Mouse (Mus musculus): ENCODE measurements at regions not wholly inside any gene's neighbourhood (a gene's known extent, or its start where the extent isn't known, plus 50 kb on each side); places are given as distances from the start of the nearest gene placed in this dataset.

GRCm38 (mm10) chr7:135823884-135824750 lies 108.0 kb upstream of the Mki67 start:
- Histone ChIP-seq H3K36me3 (no peaks in the 10 kb centered on the region), H3K4me2 (no peak overlapping the region), H3K4me1 (peaks cover 5% of the 10 kb centered on the region; the same call in 1 of the 2 replicates), H3K4me3 (no peak overlapping the region), H3K9me3 (replicated peaks) (no peaks in the 10 kb centered on the region), H3K9ac (no peak overlapping the region), H3K27ac (no peak overlapping the region), H3K27me3 (replicated peaks) (peaks cover 12% of the 10 kb centered on the region; the same call in 1 of the 2 replicates)
- no peak for ATAC-seq
- WGBS (ENCODE audit: insufficient replicate concordance): 66% methylated on average over 6 of the region's 6 CpGs

- Histone ChIP-seq H3K27ac (no peak overlapping the region), H3K4me3 (no peak overlapping the region), H3K4me2 (no peak overlapping the region), H3K9ac (no peak overlapping the region), H3K36me3 (no peaks in the 10 kb centered on the region), H3K27me3 (replicated peaks) (peaks cover 34% of the 10 kb centered on the region), H3K9me3 (replicated peaks) (no peaks in the 10 kb centered on the region), H3K4me1 (no peaks in the 10 kb centered on the region)
- WGBS (ENCODE audit: insufficient replicate concordance): 40% methylated on average over 2 of the region's 2 CpGs
- ATAC-seq: no peak
Observed at GRCm38 (mm10) chr7:135829246-135829645, 113.1 kb upstream of the Mki67 start.

GRCm38 (mm10) chr7:135833425-135833824 lies 117.3 kb upstream of the Mki67 start:
- Histone ChIP-seq H3K36me3 (no peaks in the 10 kb centered on the region), H3K27ac (no peak overlapping the region), H3K27me3 (replicated peaks) (peaks cover 61% of the 10 kb centered on the region), H3K9ac (no peak overlapping the region), H3K9me3 (replicated peaks) (no peaks in the 10 kb centered on the region), H3K4me1 (no peaks in the 10 kb centered on the region), H3K4me3 (no peak overlapping the region), H3K4me2 (no peak overlapping the region)
- no peak for ATAC-seq
- WGBS (ENCODE audit: insufficient replicate concordance): 51% methylated on average over 9 of the region's 9 CpGs

GRCm38 (mm10) chr7:135836808-135837733 lies 120.9 kb upstream of the Mki67 start:
- Histone ChIP-seq H3K27ac (no peak overlapping the region), H3K36me3 (no peaks in the 10 kb centered on the region), H3K4me3 (no peak overlapping the region), H3K4me1 (no peaks in the 10 kb centered on the region), H3K9ac (no peak overlapping the region), H3K4me2 (no peak overlapping the region), H3K9me3 (replicated peaks) (no peaks in the 10 kb centered on the region), H3K27me3 (replicated peaks) (peaks cover 58% of the 10 kb centered on the region)
- WGBS (ENCODE audit: insufficient replicate concordance): 35% methylated on average over 12 of the region's 12 CpGs
- peak; percentile 72 for ATAC-seq

GRCm38 (mm10) chr7:135844018-135844417 lies 127.9 kb upstream of the Mki67 start:
- WGBS (ENCODE audit: insufficient replicate concordance): 61% methylated on average over 5 of the region's 5 CpGs
- Histone ChIP-seq H3K4me3 (no peak overlapping the region), H3K9me3 (replicated peaks) (no peaks in the 10 kb centered on the region), H3K27me3 (replicated peaks) (peaks cover 29% of the 10 kb centered on the region), H3K9ac (no peak overlapping the region), H3K4me2 (no peak overlapping the region), H3K4me1 (no peaks in the 10 kb centered on the region), H3K27ac (no peak overlapping the region), H3K36me3 (no peaks in the 10 kb centered on the region)
- ATAC-seq: no peak

GRCm38 (mm10) chr7:135847304-135847703 lies 131.1 kb upstream of the Mki67 start:
- 45% methylated on average over 9 of the region's 9 CpGs for WGBS (ENCODE audit: insufficient replicate concordance)
- peaks cover 48% of the 10 kb centered on the region for H3K27me3 ChIP-seq (replicated peaks)
- no peaks in the 10 kb centered on the region for H3K4me1 ChIP-seq
- H3K4me2 ChIP-seq: no peak overlapping the region
- no peak overlapping the region for H3K4me3 ChIP-seq
- no peak overlapping the region for H3K27ac ChIP-seq
- H3K9me3 ChIP-seq (replicated peaks): no peaks in the 10 kb centered on the region
- no peak for ATAC-seq
- H3K9ac ChIP-seq: no peak overlapping the region
- no peaks in the 10 kb centered on the region for H3K36me3 ChIP-seq

GRCm38 (mm10) chr7:135848170-135848569 lies 132.0 kb upstream of the Mki67 start:
- Histone ChIP-seq H3K9ac (no peak overlapping the region), H3K27ac (no peak overlapping the region), H3K36me3 (no peaks in the 10 kb centered on the region), H3K27me3 (replicated peaks) (peaks cover 57% of the 10 kb centered on the region), H3K4me2 (no peak overlapping the region), H3K4me1 (no peaks in the 10 kb centered on the region), H3K9me3 (replicated peaks) (no peaks in the 10 kb centered on the region), H3K4me3 (no peak overlapping the region)
- WGBS (ENCODE audit: insufficient replicate concordance): 65% methylated on average over 4 of the region's 4 CpGs
- no peak for ATAC-seq

GRCm38 (mm10) chr7:135848833-135849232 lies 132.7 kb upstream of the Mki67 start:
- WGBS (ENCODE audit: insufficient replicate concordance): 51% methylated on average over 5 of the region's 5 CpGs
- Histone ChIP-seq H3K4me2 (no peak overlapping the region), H3K9me3 (replicated peaks) (no peaks in the 10 kb centered on the region), H3K36me3 (no peaks in the 10 kb centered on the region), H3K27me3 (replicated peaks) (peaks cover 59% of the 10 kb centered on the region), H3K9ac (no peak overlapping the region), H3K27ac (no peak overlapping the region), H3K4me3 (no peak overlapping the region), H3K4me1 (peaks cover 3% of the 10 kb centered on the region; the same call in 1 of the 2 replicates)
- no peak for ATAC-seq

- peak overlapping the region; percentile 11; the same call in 1 of the 2 replicates for H3K4me3 ChIP-seq
- peaks cover 3% of the 10 kb centered on the region; the same call in 1 of the 2 replicates for H3K4me1 ChIP-seq
- H3K27ac ChIP-seq: no peak overlapping the region
- 6% methylated on average over 39 of the region's 39 CpGs for WGBS (ENCODE audit: insufficient replicate concordance)
- H3K4me2 ChIP-seq: peak overlapping the region; percentile 29
- no peak; the same call in 1 of the 2 replicates for ATAC-seq
- no peaks in the 10 kb centered on the region for H3K36me3 ChIP-seq
- no peak overlapping the region for H3K9ac ChIP-seq
- peaks cover 68% of the 10 kb centered on the region for H3K27me3 ChIP-seq (replicated peaks)
- no peaks in the 10 kb centered on the region for H3K9me3 ChIP-seq (replicated peaks)
Observed at GRCm38 (mm10) chr7:135853127-135853813, 137.1 kb upstream of the Mki67 start.

- Histone ChIP-seq H3K9ac (no peak overlapping the region), H3K9me3 (replicated peaks) (no peaks in the 10 kb centered on the region), H3K4me3 (peak overlapping the region; percentile 11; the same call in 1 of the 2 replicates), H3K4me1 (peaks cover 3% of the 10 kb centered on the region; the same call in 1 of the 2 replicates), H3K27ac (no peak overlapping the region), H3K4me2 (peak overlapping the region; percentile 29; the same call in 1 of the 2 replicates), H3K27me3 (replicated peaks) (peaks cover 62% of the 10 kb centered on the region), H3K36me3 (no peaks in the 10 kb centered on the region)
- no peak for ATAC-seq
- WGBS (ENCODE audit: insufficient replicate concordance): 25% methylated on average over 10 of the region's 10 CpGs
Observed at GRCm38 (mm10) chr7:135853814-135854324, 137.7 kb upstream of the Mki67 start.

- Histone ChIP-seq H3K4me3 (no peak overlapping the region), H3K27me3 (replicated peaks) (peaks cover 5% of the 10 kb centered on the region), H3K9me3 (replicated peaks) (no peaks in the 10 kb centered on the region), H3K4me1 (no peaks in the 10 kb centered on the region), H3K4me2 (no peak overlapping the region), H3K36me3 (no peaks in the 10 kb centered on the region), H3K9ac (no peak overlapping the region), H3K27ac (no peak overlapping the region)
- WGBS (ENCODE audit: insufficient replicate concordance): 47% methylated on average over 4 of the region's 4 CpGs
- no peak for ATAC-seq
Observed at GRCm38 (mm10) chr7:135860288-135860687, 144.1 kb upstream of the Mki67 start.

Data from liver, embryonic 12.5 days (tissue).